In genomic region chr12:4476291-4476831, GRCm38 (mm10) we compare ENCODE assay signal across 8 mouse cellular contexts. TPM values are rescaled to one million over a fixed set of nuclear protein-coding genes. Genes with fewer than 3 reads are reported as not detected.
A peak's percentile ranks its signal among the peaks of the same experiment; 100 is the strongest.
DNase-seq lines count a peak whose midpoint lies in the region; ATAC-seq lines count a peak whose summit lies in the region.

No protein-coding gene starts in this region.

- H3K9ac ChIP-seq in hindbrain, embryonic 16.5 days (ENCODE audit: low read depth, low read length): peak overlapping the region; percentile 97

- H3K27me3 ChIP-seq in hindbrain, embryonic 16.5 days (replicated peaks; ENCODE audit: control insufficient read depth, insufficient read depth, low read length): no peaks in the 10 kb centered on the region
- H3K27me3 ChIP-seq in midbrain, embryonic 10.5 days (ENCODE audit: low read depth, poor library complexity, severe bottlenecking): peaks cover 56% of the 10 kb centered on the region

- DNase-seq in NIH3T3 (ENCODE audit: low read depth): peak; percentile 55
- DNase-seq in cerebellum, adult 9-11 months: peak; percentile 62
- DNase-seq in frontal cortex, postnatal 36 days (ENCODE audit: low spot score in 2 of 2): peak; percentile 49 to 55
- peak; percentile 67 for DNase-seq in left cerebral cortex, postnatal 4 days
- peak; percentile 74 for DNase-seq in midbrain, embryonic 10.5 days (ENCODE audit: low spot score)
- peak; percentile 58 for DNase-seq in right cerebral cortex, postnatal 4 days

- H3K4me3 ChIP-seq in hindbrain, embryonic 16.5 days (ENCODE audit: low read length): peak overlapping the region; percentile 95
- H3K4me3 ChIP-seq in midbrain, embryonic 10.5 days: peak overlapping the region; percentile 72

- H3K9me3 ChIP-seq in hindbrain, embryonic 16.5 days (ENCODE audit: control insufficient read depth, low read length): no peaks in the 10 kb centered on the region
- no peaks in the 10 kb centered on the region for H3K9me3 ChIP-seq in midbrain, embryonic 10.5 days (replicated peaks)

- H3K27ac ChIP-seq in hindbrain, embryonic 16.5 days (ENCODE audit: low read depth, low read length): peak overlapping the region; percentile 96
- peak overlapping the region; percentile 95 for H3K27ac ChIP-seq in midbrain, embryonic 10.5 days (replicated peaks)

- peaks cover 16% of the 10 kb centered on the region for H3K4me1 ChIP-seq in hindbrain, embryonic 16.5 days (ENCODE audit: control insufficient read depth, insufficient read depth, low read depth, low read length)
- H3K4me1 ChIP-seq in midbrain, embryonic 10.5 days: peaks cover 16% of the 10 kb centered on the region

- WGBS in hindbrain, embryonic 16.5 days: under 1% methylated on average over 27 of the region's 73 CpGs
- WGBS in midbrain, embryonic 10.5 days: 6% methylated on average over 72 of the region's 73 CpGs

- H3K36me3 ChIP-seq in hindbrain, embryonic 16.5 days (ENCODE audit: control insufficient read depth, insufficient read depth, low read length): no peaks in the 10 kb centered on the region
- no peaks in the 10 kb centered on the region for H3K36me3 ChIP-seq in midbrain, embryonic 10.5 days

- intact Hi-C loops in left cerebral cortex, postnatal 4 days (cut with DNase I): loop anchor here (5.0 to 10.0 kb wide), 2 partner anchors 71 to 202 kb away; no protein-coding TSS in a partner anchor

- H3K4me2 ChIP-seq in hindbrain, embryonic 16.5 days (ENCODE audit: low read length): peak overlapping the region; percentile 65

- peak; percentile 83 for ATAC-seq in hindbrain, embryonic 16.5 days
- ATAC-seq in monocyte, adult 5-6 weeks (replicated peaks; ENCODE audit: insufficient number of reproducible peaks, low FRiP score, low TSS enrichment, poor library complexity, severe bottlenecking): no peak

RNA-seq across cellular contexts. Expression of gene Ncoa1, which starts 0.6 kb away (rescaled TPM):
- polyA plus RNA-seq in hindbrain, embryonic 16.5 days (2015; fragmentation: Nextera tagmentation; extraction: Ambion mirVana): 11.5 and 12.4 TPM in 2 replicates
- 100 to 1,000 TPM; 102 to 107 TPM for total RNA-seq in left cerebral cortex, postnatal 4 days (2021)
- polyA plus RNA-seq in midbrain, embryonic 10.5 days (2016; fragmentation: Nextera tagmentation; extraction: Ambion mirVana): 2.3 and 3.0 TPM in 2 replicates
- 36.9 to 81.2 TPM (median 70.4 TPM) in 3 replicates for total RNA-seq in monocyte, adult 5-6 weeks (2017)
